Mouse (Mus musculus): ENCODE measurements around the gene Alppl2. TPM values are rescaled to one million over a fixed set of nuclear protein-coding genes. Genes with fewer than 3 reads are reported as not detected.

Alppl2 gene
- not detected in 2 replicates for polyA plus RNA-seq (2012)

- TF ChIP-seq GATA1 (IDR thresholded peaks at IDR 0.05; ENCODE audit: low read length): no peak
Measured at GRCm38 (mm10) chr1:87089828-87090227, at the start of gene Alppl2. TSS of gene Alppl2 (minus strand) at chr1:87089928.

GRCm38 (mm10) chr1:87131803-87132202 lies 42.1 kb upstream of the Alppl2 start:
- TF ChIP-seq GATA1 (IDR thresholded peaks at IDR 0.05; ENCODE audit: low read length): no peak

DNA sequence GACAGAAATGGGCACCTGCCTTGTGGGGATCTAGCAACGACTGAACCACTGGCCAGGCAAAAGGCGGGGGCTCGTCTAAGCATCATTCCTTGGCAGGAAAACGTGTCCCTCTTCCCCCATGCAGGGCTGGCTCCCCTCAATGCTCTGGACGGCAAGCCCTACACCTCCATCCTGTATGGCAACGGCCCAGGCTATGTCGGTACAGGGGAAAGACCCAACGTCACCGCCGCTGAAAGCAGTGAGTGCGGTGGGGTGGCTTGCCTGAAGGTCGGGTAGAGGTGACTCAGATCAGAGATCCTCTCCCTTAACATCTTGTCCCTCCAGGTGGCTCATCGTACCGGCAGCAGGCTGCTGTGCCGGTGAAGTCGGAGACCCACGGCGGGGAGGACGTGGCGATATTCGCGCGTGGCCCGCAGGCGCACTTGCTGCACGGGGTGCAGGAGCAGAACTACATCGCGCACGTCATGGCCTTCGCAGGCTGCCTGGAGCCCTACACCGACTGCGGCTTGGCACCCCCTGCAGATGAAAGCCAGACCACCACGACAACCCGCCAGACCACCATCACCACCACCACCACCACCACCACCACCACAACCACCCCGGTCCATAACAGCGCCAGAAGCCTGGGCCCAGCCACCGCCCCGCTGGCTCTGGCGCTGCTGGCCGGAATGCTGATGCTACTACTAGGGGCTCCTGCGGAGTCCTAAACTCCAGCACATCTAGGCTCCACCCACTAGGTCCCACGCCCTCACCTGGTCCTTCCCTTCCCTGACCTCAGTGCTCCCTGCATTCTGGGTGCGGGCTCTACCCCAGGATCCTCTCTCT lies 37.7 kb upstream of the Alppl2 start:
- no peak for TF ChIP-seq GATA1 (IDR thresholded peaks at IDR 0.05; ENCODE audit: low read length)

DNA sequence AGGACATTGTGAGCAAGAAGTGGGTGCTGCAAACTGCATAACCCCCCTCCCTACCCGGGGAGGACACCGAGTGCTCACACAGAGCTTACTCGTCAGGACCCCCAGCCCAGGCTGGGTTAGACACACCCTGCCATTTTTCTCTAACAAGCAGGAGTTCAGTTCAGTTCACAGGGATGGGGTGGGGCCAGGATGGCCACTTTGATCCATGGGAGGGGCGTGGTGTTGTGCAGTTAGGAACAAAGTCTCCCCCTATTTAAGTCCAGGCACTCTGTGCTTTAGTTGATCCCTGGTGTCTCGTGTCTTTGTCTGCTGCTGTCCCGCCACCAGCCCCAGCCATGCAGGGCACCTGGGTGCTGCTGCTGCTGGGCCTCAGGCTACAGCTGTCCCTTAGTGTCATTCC lies 34.9 kb upstream of the Alppl2 start, which contains the start of gene Akp3:
Gene Akp3 (plus strand): TSS at position 301 of the 400 bp plus-strand sequence.
- TF ChIP-seq GATA1 (IDR thresholded peaks at IDR 0.05; ENCODE audit: low read length): no peak

DNA sequence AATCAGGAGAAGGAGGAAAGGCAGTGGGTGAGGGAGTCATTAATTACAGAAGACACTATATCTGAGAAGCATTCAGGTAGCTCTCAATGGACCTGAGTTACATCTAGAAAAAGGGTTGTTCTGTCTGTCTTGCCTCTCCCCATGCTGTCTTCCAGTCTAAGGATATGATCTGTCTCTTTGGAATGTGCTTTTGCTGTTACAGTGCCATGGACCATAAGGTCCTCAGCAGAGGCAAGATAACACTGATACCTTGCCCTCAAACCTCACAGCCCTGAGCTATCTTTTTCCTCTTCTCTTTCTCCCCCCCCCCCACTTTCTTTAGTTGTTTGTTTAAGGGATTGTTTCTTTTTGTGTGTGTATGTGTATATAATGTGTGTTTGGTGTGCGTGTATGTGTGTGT lies 25.1 kb upstream of the Alppl2 start:
- TF ChIP-seq GATA1 (IDR thresholded peaks at IDR 0.05; ENCODE audit: low read length): no peak

DNA sequence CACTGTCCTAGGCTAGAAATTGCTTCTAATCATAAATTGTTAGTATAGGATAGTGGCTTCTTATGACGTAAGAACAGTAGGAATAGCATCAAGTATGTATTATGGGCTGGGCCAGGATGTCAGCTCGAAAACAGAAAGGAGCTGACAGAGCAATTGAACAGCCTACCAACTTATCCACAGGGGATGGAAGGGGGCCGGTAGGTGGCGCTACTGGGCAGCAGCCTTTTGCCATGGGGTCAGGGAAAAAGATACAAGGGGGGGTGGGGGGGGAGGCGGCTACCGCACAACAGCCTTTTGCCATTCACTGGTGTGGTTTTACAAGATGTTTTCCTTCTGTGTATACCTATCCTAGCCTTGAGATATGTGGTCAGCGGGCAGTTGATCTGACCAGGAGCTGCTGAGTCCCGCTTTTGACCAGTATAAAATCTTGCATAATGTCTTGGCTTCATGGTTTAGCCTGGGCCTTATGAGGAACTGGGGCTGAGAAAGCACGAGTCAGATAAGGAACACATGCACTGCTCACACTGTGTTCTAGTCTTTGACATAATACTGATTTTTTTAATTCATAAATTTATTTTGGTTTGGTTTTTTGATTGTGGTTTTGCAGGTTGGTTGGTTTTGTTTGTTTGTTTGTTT lies 22.1 kb upstream of the Alppl2 start:
- no peak for TF ChIP-seq GATA1 (IDR thresholded peaks at IDR 0.05; ENCODE audit: low read length)

- TF ChIP-seq GATA1 (IDR thresholded peaks at IDR 0.05; ENCODE audit: low read length): no peak
Measured at GRCm38 (mm10) chr1:87108564-87108963, 18.8 kb upstream of the Alppl2 start.

DNA sequence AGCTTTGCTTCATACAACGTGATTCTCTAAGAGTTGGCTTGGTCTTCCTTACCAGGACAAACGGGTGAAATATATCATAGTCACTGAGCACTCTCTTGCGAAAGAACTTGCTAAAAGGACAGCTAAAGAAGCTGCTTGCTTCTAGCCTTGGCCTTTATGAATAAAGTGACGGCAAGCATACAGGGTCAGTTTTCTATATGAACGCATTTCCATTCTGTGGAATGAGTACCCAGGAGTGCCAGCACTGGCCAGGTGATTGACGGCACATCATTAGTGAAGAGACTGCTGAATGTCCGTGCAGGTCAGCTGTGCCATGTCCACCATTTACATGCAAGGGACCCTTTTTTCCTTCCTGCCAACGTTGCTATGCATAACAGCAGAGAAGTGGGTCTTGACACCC lies 16.8 kb upstream of the Alppl2 start:
- no peak for TF ChIP-seq GATA1 (IDR thresholded peaks at IDR 0.05; ENCODE audit: low read length)

DNA sequence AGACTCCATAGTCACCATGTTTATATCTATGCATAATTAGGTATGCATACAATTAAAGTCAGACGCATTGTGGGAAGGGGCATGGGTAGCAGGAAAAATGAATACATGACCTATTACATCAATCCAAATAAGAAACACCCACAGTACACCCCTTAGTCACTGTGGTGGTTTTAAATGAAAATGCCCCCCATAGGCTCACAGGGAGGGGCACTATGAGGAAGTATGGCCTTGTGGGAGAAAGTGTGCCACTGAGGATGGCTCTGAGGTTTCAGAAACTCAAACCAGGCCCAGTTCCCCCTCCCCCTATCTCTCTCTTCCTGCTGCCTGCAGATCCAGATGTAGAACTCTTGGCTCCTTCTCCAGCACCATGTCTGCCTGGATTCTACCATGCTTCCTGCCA lies 14.2 kb upstream of the Alppl2 start:
- TF ChIP-seq GATA1 (IDR thresholded peaks at IDR 0.05; ENCODE audit: low read length): no peak

DNA sequence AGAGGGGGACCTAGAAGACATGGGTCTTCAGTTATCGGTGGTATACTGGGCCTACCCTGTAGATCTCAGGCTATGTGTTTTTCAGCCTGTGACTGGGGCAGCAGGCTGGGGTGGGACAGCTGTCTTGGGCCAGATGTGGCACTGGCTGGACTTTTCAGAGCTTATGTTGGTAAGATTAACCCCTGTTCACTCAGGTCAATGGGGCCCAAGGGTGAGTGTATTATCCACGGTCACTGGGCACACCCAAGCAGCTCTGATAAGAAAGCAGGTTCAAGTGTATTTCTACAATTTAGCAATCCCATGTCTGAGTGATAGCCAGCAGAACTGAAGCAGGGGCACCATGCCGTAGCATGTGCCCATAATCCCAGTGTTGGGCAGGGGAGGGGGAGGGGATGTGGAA lies 12.4 kb upstream of the Alppl2 start:
- no peak for TF ChIP-seq GATA1 (IDR thresholded peaks at IDR 0.05; ENCODE audit: low read length)

DNA sequence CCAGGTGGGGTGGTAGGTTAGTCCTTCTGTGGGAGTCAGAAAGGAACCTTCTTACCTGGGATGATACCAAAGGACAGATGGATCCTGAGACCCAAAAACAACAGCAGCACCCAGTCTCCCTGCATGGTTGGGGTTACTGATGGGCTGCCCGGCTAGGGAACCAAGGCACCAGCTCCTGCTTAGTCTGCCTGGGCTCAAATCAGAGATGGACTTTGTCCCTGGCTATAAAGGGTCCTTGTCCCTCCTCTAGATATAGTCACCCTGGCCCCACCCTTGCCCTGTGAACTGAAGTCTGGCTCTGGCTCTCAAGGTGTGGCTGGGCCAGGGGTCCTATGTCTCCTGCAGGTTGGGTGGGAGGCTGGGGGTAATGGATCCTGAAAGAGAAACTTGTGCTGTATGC lies 11.7 kb upstream of the Alppl2 start, which contains the start of gene Alpi:
Gene Alpi (minus strand): TSS at position 196 of the 400 bp plus-strand sequence.
- TF ChIP-seq GATA1 (IDR thresholded peaks at IDR 0.05; ENCODE audit: low read length): no peak

DNA sequence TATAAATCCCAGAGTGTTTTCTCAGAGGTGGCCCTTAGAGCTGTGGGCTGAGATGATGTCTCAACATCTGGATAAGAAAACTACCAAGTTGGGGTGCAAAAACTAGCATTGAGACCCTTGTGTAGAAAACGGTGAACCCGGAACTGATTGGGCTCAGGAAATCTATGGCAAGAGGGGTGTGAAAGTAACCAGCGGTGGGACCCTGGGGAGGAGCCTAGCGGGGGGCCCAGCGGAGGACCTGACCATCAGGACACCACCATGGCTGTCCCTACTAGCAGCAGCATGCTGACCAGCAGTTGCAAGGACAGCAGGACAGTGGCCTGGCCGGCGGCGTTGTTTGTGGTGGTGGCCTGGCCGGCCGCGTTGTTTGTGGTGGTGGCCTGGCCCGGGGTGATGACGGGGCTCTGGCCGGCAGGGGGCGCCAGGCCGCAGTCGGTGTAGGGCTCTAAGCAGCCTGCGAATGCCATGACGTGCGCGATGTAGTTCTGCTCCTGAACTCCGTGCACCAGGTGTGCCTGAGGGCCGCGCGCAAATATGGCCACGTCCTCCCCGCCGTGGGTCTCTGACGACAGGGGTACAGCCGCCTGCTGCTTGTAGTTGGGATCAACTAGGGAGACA lies 8.7 kb upstream of the Alppl2 start:
- TF ChIP-seq GATA1 (IDR thresholded peaks at IDR 0.05; ENCODE audit: low read length): no peak

DNA sequence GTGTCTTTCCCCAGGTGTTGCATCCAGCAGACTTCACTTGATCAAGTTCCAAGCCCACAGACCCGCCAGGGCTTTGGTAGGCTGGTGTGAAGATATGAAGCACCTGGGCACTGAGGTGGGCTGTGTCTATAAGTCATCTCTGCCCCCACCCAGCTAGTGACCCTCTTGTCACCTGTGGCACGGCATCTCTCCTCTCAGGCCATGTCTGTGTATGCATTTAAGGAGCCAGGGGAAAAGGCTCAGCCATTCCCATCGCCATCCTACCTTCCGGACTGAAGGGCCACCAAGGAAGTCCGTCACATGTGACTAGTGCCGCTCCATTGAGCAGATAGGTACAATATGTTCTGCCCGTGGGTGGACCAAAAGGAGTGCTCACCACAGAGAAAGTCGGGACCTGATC lies 5.9 kb upstream of the Alppl2 start:
- no peak for TF ChIP-seq GATA1 (IDR thresholded peaks at IDR 0.05; ENCODE audit: low read length)

DNA sequence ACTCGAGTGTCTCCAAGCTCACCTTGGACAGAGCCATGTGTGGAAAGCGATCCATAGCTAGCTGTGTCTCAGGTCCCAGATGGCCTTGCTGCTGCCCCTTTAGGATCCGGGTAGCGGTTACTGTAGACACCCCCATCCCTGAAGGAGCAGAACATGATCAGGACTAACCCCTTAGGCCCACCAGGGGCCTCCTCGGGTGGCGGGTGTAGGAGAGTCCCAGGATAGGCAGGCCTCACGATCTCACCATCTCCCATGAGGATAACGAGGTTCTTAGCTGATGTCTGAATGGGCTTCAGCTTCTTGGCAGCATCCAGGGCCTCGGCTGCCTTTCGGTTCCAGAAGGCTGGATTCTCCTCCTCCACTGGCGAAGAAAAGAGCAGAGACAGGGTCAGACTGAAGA lies 477 bp downstream of the Alppl2 start:
- no peak for TF ChIP-seq GATA1 (IDR thresholded peaks at IDR 0.05; ENCODE audit: low read length)

GRCm38 (mm10) chr1:87086964-87087363 lies 2.8 kb downstream of the Alppl2 start:
- TF ChIP-seq GATA1 (IDR thresholded peaks at IDR 0.05; ENCODE audit: low read length): no peak

DNA sequence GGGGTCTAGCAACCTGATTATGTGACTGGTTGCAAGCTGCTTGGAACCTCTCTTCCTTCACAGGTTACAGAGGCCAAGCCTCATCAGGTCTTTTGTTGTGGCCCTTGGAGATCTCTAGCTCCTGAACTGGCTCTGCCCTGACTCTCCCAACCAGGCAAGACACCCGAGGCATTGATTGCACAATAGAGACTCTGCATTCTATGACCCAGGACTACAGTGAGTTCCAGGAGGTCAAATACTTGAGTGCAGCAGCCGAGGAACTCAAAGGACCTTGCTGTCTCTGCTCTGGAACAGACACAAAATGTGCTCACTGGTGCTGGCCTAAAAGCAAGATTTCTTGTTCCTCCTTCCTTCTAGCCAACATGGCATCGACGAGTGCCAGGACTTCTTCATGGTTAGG lies 3.5 kb downstream of the Alppl2 start:
- TF ChIP-seq GATA1 (IDR thresholded peaks at IDR 0.05; ENCODE audit: low read length): no peak
